Mouse (Mus musculus): ENCODE results near the gene Hipk1. TPM values are rescaled to one million over a fixed set of nuclear protein-coding genes. Genes with fewer than 3 reads are reported as not detected.

Gene Hipk1
- polyA plus RNA-seq, 1 experiment, result 15.6 TPM

GRCm38 (mm10) chr3:103827548-103827947 lies 36.2 kb upstream of the Hipk1 start:
- no peak overlapping the region for H3K4me3 ChIP-seq (ENCODE audit: insufficient read depth, poor library complexity, severe bottlenecking)
- no peaks in the 10 kb centered on the region for H3K27me3 ChIP-seq (ENCODE audit: control insufficient read depth, insufficient read depth, insufficient read length)
- H3K79me2 ChIP-seq (ENCODE audit: control insufficient read depth, insufficient read depth), result no peaks in the 10 kb centered on the region
- H3K36me3 ChIP-seq (ENCODE audit: control insufficient read depth, insufficient read depth), result no peaks in the 10 kb centered on the region
- no peak overlapping the region for H3ac ChIP-seq (ENCODE audit: control insufficient read depth, insufficient read length, low read depth)
- TF ChIP-seq MYOD1 (IDR thresholded peaks at IDR 0.05; ENCODE audit: control insufficient read depth, insufficient read length, low read depth) (no peak), MYOG (IDR thresholded peaks at IDR 0.05; ENCODE audit: control insufficient read depth, extremely low read depth, insufficient read length) (no peak)
- no peaks in the 10 kb centered on the region for H3K79me3 ChIP-seq (ENCODE audit: low read depth)

- Histone ChIP-seq H3K79me3 (ENCODE audit: low read depth) (peaks cover 8% of the 10 kb centered on the region), H3K4me3 (ENCODE audit: insufficient read depth, poor library complexity, severe bottlenecking) (no peak overlapping the region), H3K79me2 (ENCODE audit: control insufficient read depth, insufficient read depth) (peaks cover 24% of the 10 kb centered on the region), H3K27me3 (ENCODE audit: control insufficient read depth, insufficient read depth, insufficient read length) (no peaks in the 10 kb centered on the region), H3K36me3 (ENCODE audit: control insufficient read depth, insufficient read depth) (peaks cover 18% of the 10 kb centered on the region), H3ac (ENCODE audit: control insufficient read depth, insufficient read length, low read depth) (no peak overlapping the region)
- no peak for TF ChIP-seq FOSL1 (IDR thresholded peaks at IDR 0.05; ENCODE audit: insufficient read depth, low read length, poor library complexity, severe bottlenecking)
- TF ChIP-seq CEBPB (IDR thresholded peaks at IDR 0.05; ENCODE audit: low read depth), result no peak
- no peak for TF ChIP-seq MYOG (IDR thresholded peaks at IDR 0.05; ENCODE audit: control insufficient read depth, extremely low read depth, insufficient read length)
- no peak for TF ChIP-seq MYOD1 (IDR thresholded peaks at IDR 0.05; ENCODE audit: control insufficient read depth, insufficient read length, low read depth)
- TF ChIP-seq USF1 (IDR thresholded peaks at IDR 0.05; ENCODE audit: low read depth), result no peak
Observed at GRCm38 (mm10) chr3:103810967-103811366, 19.6 kb upstream of the Hipk1 start.

GRCm38 (mm10) chr3:103809799-103810150 lies 18.4 kb upstream of the Hipk1 start:
- TF ChIP-seq CTCF (IDR thresholded peaks at IDR 0.05; ENCODE audit: control insufficient read depth, insufficient read depth, insufficient read length) (no peak), FOSL1 (IDR thresholded peaks at IDR 0.05; ENCODE audit: insufficient read depth, low read length, poor library complexity, severe bottlenecking) (no peak), CEBPB (IDR thresholded peaks at IDR 0.05; ENCODE audit: low read depth) (no peak), MYOG (IDR thresholded peaks at IDR 0.05; ENCODE audit: control insufficient read depth, extremely low read depth, insufficient read length) (no peak), MYOD1 (IDR thresholded peaks at IDR 0.05; ENCODE audit: control insufficient read depth, insufficient read length, low read depth) (no peak), MAX (IDR thresholded peaks at IDR 0.05) (no peak), USF1 (IDR thresholded peaks at IDR 0.05; ENCODE audit: low read depth) (no peak)
- peak overlapping the region; percentile 91 for H3K4me3 ChIP-seq (ENCODE audit: insufficient read depth, poor library complexity, severe bottlenecking)
- H3K79me2 ChIP-seq (ENCODE audit: control insufficient read depth, insufficient read depth), result peaks cover 24% of the 10 kb centered on the region
- H3K27me3 ChIP-seq (ENCODE audit: control insufficient read depth, insufficient read depth, insufficient read length), result no peaks in the 10 kb centered on the region
- H3ac ChIP-seq (ENCODE audit: control insufficient read depth, insufficient read length, low read depth), result peak overlapping the region; percentile 95
- H3K79me3 ChIP-seq (ENCODE audit: low read depth), result peaks cover 8% of the 10 kb centered on the region
- peaks cover 19% of the 10 kb centered on the region for H3K36me3 ChIP-seq (ENCODE audit: control insufficient read depth, insufficient read depth)

GRCm38 (mm10) chr3:103808891-103809798 lies 17.8 kb upstream of the Hipk1 start, which contains the start of the genes Dclre1b, Ap4b1 and Gm43064:
TSS of gene Dclre1b (minus strand) at chr3:103809444.
TSS of gene Ap4b1 (plus strand) at chr3:103809520.
TSS of gene Gm43064 (plus strand) at chr3:103809573.
- H3K4me3 ChIP-seq (ENCODE audit: insufficient read depth, poor library complexity, severe bottlenecking), result peak within 1 kb of the TSS; percentile 91
- no peak for TF ChIP-seq MYOG (IDR thresholded peaks at IDR 0.05; ENCODE audit: control insufficient read depth, extremely low read depth, insufficient read length)
- TF ChIP-seq MAX (IDR thresholded peaks at IDR 0.05), result no peak
- TF ChIP-seq CTCF (IDR thresholded peaks at IDR 0.05; ENCODE audit: control insufficient read depth, insufficient read depth, insufficient read length), result no peak
- no peak for TF ChIP-seq USF1 (IDR thresholded peaks at IDR 0.05; ENCODE audit: low read depth)
- TF ChIP-seq MYOD1 (IDR thresholded peaks at IDR 0.05; ENCODE audit: control insufficient read depth, insufficient read length, low read depth), result no peak
- no peak for TF ChIP-seq CEBPB (IDR thresholded peaks at IDR 0.05; ENCODE audit: low read depth)
- no peak for TF ChIP-seq FOSL1 (IDR thresholded peaks at IDR 0.05; ENCODE audit: insufficient read depth, low read length, poor library complexity, severe bottlenecking)
- H3K79me2 ChIP-seq (ENCODE audit: control insufficient read depth, insufficient read depth), result peaks cover 24% of the 10 kb centered on the region

GRCm38 (mm10) chr3:103805671-103806070 lies 14.3 kb upstream of the Hipk1 start:
- peaks cover 24% of the 10 kb centered on the region for H3K79me2 ChIP-seq (ENCODE audit: control insufficient read depth, insufficient read depth)
- H3K36me3 ChIP-seq (ENCODE audit: control insufficient read depth, insufficient read depth), result peaks cover 25% of the 10 kb centered on the region
- H3K4me3 ChIP-seq (ENCODE audit: insufficient read depth, poor library complexity, severe bottlenecking), result no peak overlapping the region
- H3K27me3 ChIP-seq (ENCODE audit: control insufficient read depth, insufficient read depth, insufficient read length), result no peaks in the 10 kb centered on the region
- H3ac ChIP-seq (ENCODE audit: control insufficient read depth, insufficient read length, low read depth), result no peak overlapping the region
- TF ChIP-seq FOSL1 (IDR thresholded peaks at IDR 0.05; ENCODE audit: insufficient read depth, low read length, poor library complexity, severe bottlenecking), result no peak
- H3K79me3 ChIP-seq (ENCODE audit: low read depth), result peaks cover 8% of the 10 kb centered on the region

More at GRCm38 (mm10) chr3:103808891-103809798, 17.8 kb upstream of the Hipk1 start, which contains the start of the genes Dclre1b, Ap4b1 and Gm43064:
- Histone ChIP-seq H3K36me3 (ENCODE audit: control insufficient read depth, insufficient read depth) (peaks cover 17% of the 10 kb centered on the region), H3K27me3 (ENCODE audit: control insufficient read depth, insufficient read depth, insufficient read length) (no peaks in the 10 kb centered on the region), H3ac (ENCODE audit: control insufficient read depth, insufficient read length, low read depth) (peak within 1 kb of the TSS; percentile 98), H3K79me3 (ENCODE audit: low read depth) (peaks cover 8% of the 10 kb centered on the region)

- Histone ChIP-seq H3K27me3 (ENCODE audit: control insufficient read depth, insufficient read depth, insufficient read length) (no peaks in the 10 kb centered on the region), H3K79me2 (ENCODE audit: control insufficient read depth, insufficient read depth) (peaks cover 5% of the 10 kb centered on the region), H3ac (ENCODE audit: control insufficient read depth, insufficient read length, low read depth) (no peak overlapping the region), H3K4me3 (ENCODE audit: insufficient read depth, poor library complexity, severe bottlenecking) (no peak overlapping the region), H3K36me3 (ENCODE audit: control insufficient read depth, insufficient read depth) (peaks cover 25% of the 10 kb centered on the region), H3K79me3 (ENCODE audit: low read depth) (no peaks in the 10 kb centered on the region)
- TF ChIP-seq USF1 (IDR thresholded peaks at IDR 0.05; ENCODE audit: low read depth) (no peak), FOSL1 (IDR thresholded peaks at IDR 0.05; ENCODE audit: insufficient read depth, low read length, poor library complexity, severe bottlenecking) (no peak), MYOG (IDR thresholded peaks at IDR 0.05; ENCODE audit: control insufficient read depth, extremely low read depth, insufficient read length) (no peak), CTCF (IDR thresholded peaks at IDR 0.05; ENCODE audit: control insufficient read depth, insufficient read depth, insufficient read length) (no peak), MAX (IDR thresholded peaks at IDR 0.05) (no peak), MYOD1 (IDR thresholded peaks at IDR 0.05; ENCODE audit: control insufficient read depth, insufficient read length, low read depth) (no peak)
Observed at GRCm38 (mm10) chr3:103802861-103803260, 11.5 kb upstream of the Hipk1 start.
